Mouse (Mus musculus) gastrocnemius, adult 2 months (tissue): ENCODE data around the gene Orm2. TPM values are rescaled to one million over a fixed set of nuclear protein-coding genes. Genes with fewer than 3 reads are reported as not detected.
A peak's percentile ranks its signal among the peaks of the same experiment; 100 is the strongest.

Experiments
- DNase-seq: peaks from one replicate; pipeline ENCODE4 v3.0.0; 2022
- H3K27ac ChIP-seq: fragments of 200-600 bp; 2 replicates; pipeline ENCODE4 v1.8.1; 2022; ENCODE audit warnings: mild to moderate bottlenecking
- H3K4me3 ChIP-seq: fragments of 200-600 bp; 2 replicates; pipeline ENCODE4 v1.8.1; 2022; ENCODE audit warnings: mild to moderate bottlenecking, moderate library complexity
- CTCF ChIP-seq: fragments of 200-600 bp; IDR thresholded peaks from 2 replicates; pipeline ENCODE4 v1.8.1; 2022; ENCODE audit warnings: antibody characterized with exemption, mild to moderate bottlenecking, moderate library complexity
- intact Hi-C: fragments of 180-260 bp; cut with DNase I; formaldehyde crosslinking; loops from one replicate; pipeline ENCODE4 v1.15.1; 2025
- total RNA-seq, 2 experiments: library from RNA; stranded (reverse); gene quantifications; 2 replicates each; pipeline ENCODE4 v1.2.3; 2021

The Orm2 gene
- total RNA-seq, 2 experiments from 2014 or later = not detected

- TF ChIP-seq CTCF = no peak
- no peak for DNase-seq
- H3K4me3 ChIP-seq = peak overlapping the region; percentile 69
- H3K27ac ChIP-seq = peak overlapping the region; percentile 93
- intact Hi-C loops = no loop called here
These were observed 40.3 kb downstream of the Orm2 start for GRCm38 (mm10) chr4:63402558-63402957.

DNA sequence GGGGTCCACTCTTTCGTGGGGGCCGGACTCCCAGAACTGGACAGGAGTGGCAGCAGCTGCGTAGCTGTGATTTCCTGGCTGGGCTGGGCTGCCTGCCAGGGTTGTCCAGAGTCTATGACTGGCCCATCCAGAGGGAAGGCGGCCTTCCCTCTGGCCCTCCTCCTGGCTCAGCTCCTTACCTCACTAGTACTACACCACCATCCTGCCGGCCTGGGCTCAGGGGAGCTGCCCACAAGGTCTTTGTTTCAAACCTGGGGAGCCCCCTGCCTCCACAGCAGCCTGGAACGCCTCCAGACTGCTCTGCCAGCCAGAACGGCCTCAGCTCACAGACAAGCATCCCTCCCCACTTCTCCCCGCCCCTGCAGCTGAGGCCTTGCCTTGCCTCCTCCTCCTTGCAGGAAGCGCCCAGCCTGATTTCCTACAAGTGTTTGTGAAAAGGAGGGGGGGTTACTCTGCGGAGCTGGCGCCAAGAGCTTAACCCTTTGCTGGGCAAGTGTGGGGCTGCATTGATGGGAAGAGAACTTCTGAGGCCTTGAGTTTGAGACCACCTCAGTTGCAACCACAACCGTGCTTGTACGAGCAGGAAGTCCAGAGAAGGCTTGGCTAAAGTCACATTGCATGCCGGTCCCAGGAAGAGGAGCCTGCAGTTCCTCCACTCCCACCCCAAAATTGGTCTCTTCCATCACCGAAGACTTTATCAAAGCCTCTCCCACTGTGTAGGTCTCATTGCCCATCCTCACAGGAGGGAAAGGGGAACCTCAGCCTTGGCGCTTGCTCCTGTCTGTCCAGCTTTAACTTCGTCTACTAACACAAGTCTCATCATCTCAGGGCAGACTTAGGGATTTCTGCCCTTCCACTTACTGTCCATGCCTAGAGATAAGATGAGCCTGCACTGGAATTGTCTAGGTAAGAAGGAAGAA is 41.1 kb downstream of the Orm2 start, which contains the start of gene Akna:
TSS of gene Akna (minus strand) at position 315 of the 920 bp plus-strand sequence.
- no peak for TF ChIP-seq CTCF
- Histone ChIP-seq H3K4me3 (peak within 1 kb of the TSS; percentile 69), H3K27ac (peak within 1 kb of the TSS; percentile 93)
- intact Hi-C loops = no loop called here
- DNase-seq = peak; percentile 94

- DNase-seq = no peak
- no peak overlapping the region; the same call in 1 of the 2 replicates for H3K4me3 ChIP-seq
- intact Hi-C loops = no loop called here
- H3K27ac ChIP-seq = peak overlapping the region; percentile 93
- no peak for TF ChIP-seq CTCF
These were observed 42.0 kb downstream of the Orm2 start for GRCm38 (mm10) chr4:63404205-63404604.

DNA sequence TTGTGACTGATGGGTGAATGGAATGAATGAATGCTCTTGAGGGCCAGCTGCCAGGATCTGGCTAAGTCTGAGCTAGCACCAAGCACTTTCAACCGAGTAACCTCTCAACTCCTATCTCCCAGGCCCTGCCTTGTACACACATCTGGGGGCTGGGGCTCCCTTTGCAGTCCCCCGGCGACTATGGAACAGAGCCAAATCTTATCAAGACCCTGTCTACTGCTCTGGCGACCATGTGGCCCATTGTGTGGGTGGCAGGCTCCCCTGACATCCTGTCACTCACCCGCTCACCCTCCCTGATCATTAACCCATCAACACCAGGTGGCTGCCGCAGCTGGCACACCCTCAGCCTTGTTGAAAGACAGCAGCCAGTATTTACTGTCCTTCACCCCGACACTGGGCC is 42.8 kb downstream of the Orm2 start:
- TF ChIP-seq CTCF = no peak
- Histone ChIP-seq H3K27ac (peak overlapping the region; percentile 93; the same call in 1 of the 2 replicates), H3K4me3 (no peak overlapping the region)
- DNase-seq = no peak
- intact Hi-C loops = no loop called here

DNA sequence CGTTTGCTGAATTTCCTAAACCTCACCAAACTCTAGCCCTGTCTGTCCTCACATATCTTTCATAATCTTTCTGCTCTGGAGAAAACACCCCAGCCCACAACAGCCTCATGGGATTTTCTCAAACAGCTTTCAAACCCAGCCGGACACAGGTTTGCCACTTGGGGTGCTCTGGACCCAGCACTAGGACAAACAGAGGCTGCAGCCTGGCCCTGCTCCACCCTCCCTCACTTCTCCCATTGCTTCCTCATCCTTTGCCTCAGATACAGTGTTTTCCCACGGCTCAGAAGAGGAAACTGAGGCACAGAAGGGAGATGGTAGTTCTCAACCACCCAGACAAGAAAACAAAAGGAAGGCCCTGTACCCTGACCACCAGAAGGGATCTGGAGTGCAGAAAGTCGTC is 43.4 kb downstream of the Orm2 start:
- TF ChIP-seq CTCF = no peak
- no peak for DNase-seq
- Histone ChIP-seq H3K4me3 (no peak overlapping the region), H3K27ac (no peak overlapping the region)
- intact Hi-C loops = no loop called here

GRCm38 (mm10) chr4:63408247-63408646 is 46.0 kb downstream of the Orm2 start:
- peak overlapping the region; percentile 51; the same call in 1 of the 2 replicates for H3K27ac ChIP-seq
- no peak overlapping the region for H3K4me3 ChIP-seq

DNA sequence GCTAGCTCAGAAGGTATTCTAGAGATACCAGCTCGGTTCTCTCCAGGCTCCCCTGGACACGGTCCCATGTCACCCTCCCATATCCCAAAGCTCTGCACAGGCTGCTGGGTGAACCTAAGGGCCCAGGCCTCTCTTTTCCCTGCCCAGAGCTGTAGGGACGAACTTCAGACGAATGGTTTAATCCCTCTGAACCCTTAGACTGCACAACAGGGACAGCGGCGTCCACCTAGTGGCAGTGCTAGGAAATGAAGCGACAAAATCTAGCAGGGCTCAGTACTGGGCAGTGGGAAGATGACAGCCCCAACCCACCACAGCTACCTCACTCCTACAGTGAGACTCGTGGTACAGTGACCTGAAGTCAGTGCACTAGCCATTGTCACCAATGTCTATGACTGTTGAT is 46.4 kb downstream of the Orm2 start:
- intact Hi-C loops = loop anchor here (2.0 kb wide), 1 partner anchor 40 kb away; no protein-coding TSS in a partner anchor
- DNase-seq = peak; percentile 68
- peak; percentile 79 for TF ChIP-seq CTCF
- H3K4me3 ChIP-seq = peak overlapping the region; percentile 86
- H3K27ac ChIP-seq = peak overlapping the region; percentile 63; the same call in 1 of the 2 replicates

More at GRCm38 (mm10) chr4:63408247-63408646, 46.0 kb downstream of the Orm2 start:
- intact Hi-C loops = loop anchor here (2.0 kb wide), 1 partner anchor 39 kb away; no protein-coding TSS in a partner anchor
- DNase-seq = peak; percentile 36
- TF ChIP-seq CTCF = no peak

DNA sequence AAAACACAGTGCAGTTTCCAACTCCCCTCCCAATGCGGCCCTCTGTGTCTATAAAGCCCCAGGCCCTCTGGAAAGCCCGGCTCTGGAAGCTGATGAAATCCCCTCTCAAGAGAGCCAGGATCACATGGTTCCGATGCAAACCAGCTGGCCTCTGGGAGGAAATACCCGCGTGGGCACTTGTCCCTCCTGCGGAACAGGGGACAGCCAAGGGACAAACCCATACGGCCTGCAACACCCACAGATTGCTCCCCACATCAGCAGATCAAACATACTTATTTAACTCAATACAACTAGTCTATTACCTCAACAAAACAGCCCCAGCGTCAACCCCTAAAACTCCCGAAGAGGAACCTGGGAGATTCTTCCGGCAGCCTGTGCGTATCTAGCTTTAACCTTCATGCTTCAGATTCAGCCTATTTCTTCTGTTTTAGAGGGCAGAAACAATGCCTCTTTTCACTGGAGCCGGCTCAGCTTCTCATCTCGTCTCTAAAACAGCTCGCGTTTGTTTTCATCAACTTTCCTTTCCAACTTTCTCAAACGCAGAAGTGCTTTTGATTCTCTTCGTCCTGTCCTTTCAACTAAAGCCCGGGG is 47.2 kb downstream of the Orm2 start:
- H3K27ac ChIP-seq = peak overlapping the region; percentile 63
- no peak for TF ChIP-seq CTCF
- peak overlapping the region; percentile 86 for H3K4me3 ChIP-seq
- DNase-seq = no peak
- intact Hi-C loops = loop anchor here (2.0 kb wide), 1 partner anchor 41 kb away; no protein-coding TSS in a partner anchor

DNA sequence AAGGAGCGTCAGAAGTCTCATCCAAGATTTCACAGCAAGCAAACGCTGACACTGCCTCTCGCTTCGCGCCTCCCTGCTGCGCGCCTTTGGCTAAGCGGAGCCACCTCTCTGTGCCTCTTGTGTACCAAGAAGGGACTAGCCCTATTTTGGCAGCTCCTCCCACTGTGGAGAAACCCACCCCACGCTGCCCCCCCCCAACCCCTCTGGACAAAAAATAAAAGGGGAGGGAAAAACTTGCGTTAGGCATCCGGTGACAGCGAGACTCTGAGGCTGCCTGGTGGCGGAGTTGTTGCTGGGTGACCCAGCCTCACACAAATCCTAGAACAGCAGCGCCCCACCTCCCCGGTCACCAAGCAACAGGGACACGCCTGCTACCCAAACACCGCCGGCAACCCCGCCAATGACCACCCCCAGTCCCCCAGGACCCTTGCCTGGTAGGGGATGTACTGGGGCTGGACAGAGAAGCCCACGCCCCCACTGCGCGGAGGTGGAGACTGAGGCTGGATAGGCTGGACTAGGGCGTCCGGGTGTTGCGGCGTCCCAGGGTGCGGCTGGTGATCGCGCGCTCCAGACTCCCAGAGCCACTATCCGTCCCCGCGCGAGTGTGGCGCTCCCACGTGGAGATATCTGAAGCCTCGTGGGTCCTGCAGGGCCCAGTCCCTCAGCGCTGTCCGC is 47.8 kb downstream of the Orm2 start:
- DNase-seq = peak; percentile 89
- Histone ChIP-seq H3K27ac (peak overlapping the region; percentile 63), H3K4me3 (peak overlapping the region; percentile 86)
- intact Hi-C loops = loop anchor here (2.0 to 5.0 kb wide), 2 partner anchors 41 to 132 kb away; partner anchors contain the start of gene Atp6v1g1
- 0 out of 2 replicates have a peak, but pooled peaks have one; percentile 2 for TF ChIP-seq CTCF

- TF ChIP-seq CTCF = no peak
- Histone ChIP-seq H3K4me3 (peak overlapping the region; percentile 86), H3K27ac (peak overlapping the region; percentile 63)
- intact Hi-C loops = loop anchor here (5.0 kb wide), 1 partner anchor 132 kb away; the partner anchor contains the start of gene Atp6v1g1
- DNase-seq = peak; percentile 97
These were observed 48.3 kb downstream of the Orm2 start for GRCm38 (mm10) chr4:63410583-63410934.

DNA sequence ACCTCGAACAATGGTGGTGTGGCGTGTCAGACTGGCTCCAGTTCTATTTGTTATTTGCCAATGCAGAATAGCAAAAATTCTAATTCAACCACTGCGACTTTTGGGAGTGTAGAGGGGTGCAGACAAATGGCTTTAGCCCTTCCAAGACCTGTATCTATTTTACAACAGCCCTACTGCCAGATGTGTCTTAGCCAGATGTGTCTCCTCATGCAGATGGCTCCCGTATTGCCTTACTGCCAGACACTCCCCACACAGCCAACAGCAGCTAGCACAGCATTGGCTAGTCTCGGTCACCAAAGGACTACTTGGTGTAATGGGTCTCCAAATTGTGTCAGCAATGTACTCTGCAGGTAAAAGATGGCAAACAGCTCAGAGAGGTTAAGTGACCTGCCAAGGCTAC is 49.0 kb downstream of the Orm2 start:
- intact Hi-C loops = loop anchor here (5.0 kb wide), 1 partner anchor 131 kb away; the partner anchor contains the start of gene Atp6v1g1
- DNase-seq = no peak
- no peak for TF ChIP-seq CTCF
- Histone ChIP-seq H3K27ac (no peak overlapping the region), H3K4me3 (no peak overlapping the region)

- no peak overlapping the region for H3K27ac ChIP-seq
- DNase-seq = no peak
- TF ChIP-seq CTCF = no peak
- H3K4me3 ChIP-seq = no peak overlapping the region
- intact Hi-C loops = loop anchor here (5.0 kb wide), 2 partner anchors 127 to 1077 kb away; partner anchors contain the start of gene Atp6v1g1
These were observed 52.7 kb downstream of the Orm2 start for GRCm38 (mm10) chr4:63414951-63415350.

Other genes starting within 250 kb of the Orm2 start
- gene Ambp, start 207.7 kb upstream of the Orm2 start, total RNA-seq = not detected
- not detected for gene Kif12, start 190.3 kb upstream of the Orm2 start, total RNA-seq
- under 1 TPM; 0.23 to 0.75 TPM for gene Col27a1, start 148.4 kb upstream of the Orm2 start, total RNA-seq
- 1 to 10 TPM in 1 of 2 experiments, not detected in 1; 1.3 TPM for gene Orm1, start 17.9 kb upstream of the Orm2 start, total RNA-seq
- not detected for gene Orm3, start 6.3 kb upstream of the Orm2 start, total RNA-seq
- gene Akna, start 40.9 kb downstream of the Orm2 start, total RNA-seq = 1 to 10 TPM in 1 of 2 experiments, under 1 TPM in 1; 0.97 to 1.8 TPM
- gene Whrn, start 133.5 kb downstream of the Orm2 start, total RNA-seq = 1 to 10 TPM; 1.6 to 2.2 TPM
- gene Atp6v1g1, start 182.3 kb downstream of the Orm2 start, total RNA-seq = 100 to 1,000 TPM; 212 to 239 TPM
- 10 to 100 TPM; 13.3 to 14.7 TPM for gene Tmem268, start 196.3 kb downstream of the Orm2 start, total RNA-seq
- not detected for gene Gm11213, start 242.8 kb downstream of the Orm2 start, total RNA-seq